Mouse (Mus musculus) brain, adult 2 months (tissue): ENCODE measurements around the gene Cd300lg.

Experiments used
- DNase-seq: peaks from one replicate; pipeline ENCODE4 v3.0.0; 2011; ENCODE audit warnings: low read depth, low spot score

Cd300lg gene

DNA sequence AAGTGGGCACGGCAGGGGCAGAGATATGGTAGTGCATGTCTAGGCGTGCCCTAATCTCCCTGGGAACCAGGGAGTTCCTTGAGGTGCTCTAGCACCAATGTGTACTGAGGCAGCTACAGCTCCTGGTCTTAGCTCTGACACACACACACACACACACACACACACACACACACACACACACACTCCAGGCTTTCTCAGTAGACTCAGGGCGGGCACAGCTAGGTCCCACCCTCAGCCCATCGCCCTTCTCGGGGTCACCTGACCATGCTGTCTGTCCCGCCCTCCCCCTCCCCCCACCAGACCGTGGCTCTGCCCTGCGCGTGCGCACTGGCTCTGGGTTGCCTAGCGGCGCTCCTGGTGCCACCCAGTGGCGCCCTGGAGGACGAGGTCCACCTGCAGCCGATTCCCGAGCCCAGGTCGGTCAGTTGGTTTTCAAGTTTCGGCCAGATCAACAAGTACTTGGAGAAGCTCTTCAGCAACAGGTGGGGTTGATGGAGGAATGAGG lies 55.6 kb downstream of the Cd300lg start:
- DNase-seq = peak; percentile 95

DNA sequence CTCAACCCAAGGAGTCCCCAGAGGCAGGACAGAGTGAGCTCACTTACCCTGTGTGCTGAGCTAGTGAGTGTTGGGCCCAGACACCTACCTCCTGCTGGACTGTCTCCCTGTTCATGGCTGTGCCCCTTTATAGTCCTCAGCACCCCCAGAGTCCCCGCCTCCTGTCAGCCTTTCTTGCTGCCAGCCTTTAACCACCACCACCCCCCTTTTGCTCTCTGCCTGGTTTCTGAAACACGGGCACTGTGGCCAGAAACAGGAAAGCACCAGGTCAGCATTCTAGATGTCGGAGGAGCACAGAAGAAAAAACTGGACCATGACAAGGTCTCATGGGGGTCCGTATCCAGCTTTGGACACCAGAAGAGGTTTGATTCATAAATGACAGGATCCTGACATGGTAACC lies 59.9 kb downstream of the Cd300lg start, which contains the start of gene Ppy:
Ppy (minus strand) TSS at position 101 of the 400 bp plus-strand sequence.
- DNase-seq = no peak

DNA sequence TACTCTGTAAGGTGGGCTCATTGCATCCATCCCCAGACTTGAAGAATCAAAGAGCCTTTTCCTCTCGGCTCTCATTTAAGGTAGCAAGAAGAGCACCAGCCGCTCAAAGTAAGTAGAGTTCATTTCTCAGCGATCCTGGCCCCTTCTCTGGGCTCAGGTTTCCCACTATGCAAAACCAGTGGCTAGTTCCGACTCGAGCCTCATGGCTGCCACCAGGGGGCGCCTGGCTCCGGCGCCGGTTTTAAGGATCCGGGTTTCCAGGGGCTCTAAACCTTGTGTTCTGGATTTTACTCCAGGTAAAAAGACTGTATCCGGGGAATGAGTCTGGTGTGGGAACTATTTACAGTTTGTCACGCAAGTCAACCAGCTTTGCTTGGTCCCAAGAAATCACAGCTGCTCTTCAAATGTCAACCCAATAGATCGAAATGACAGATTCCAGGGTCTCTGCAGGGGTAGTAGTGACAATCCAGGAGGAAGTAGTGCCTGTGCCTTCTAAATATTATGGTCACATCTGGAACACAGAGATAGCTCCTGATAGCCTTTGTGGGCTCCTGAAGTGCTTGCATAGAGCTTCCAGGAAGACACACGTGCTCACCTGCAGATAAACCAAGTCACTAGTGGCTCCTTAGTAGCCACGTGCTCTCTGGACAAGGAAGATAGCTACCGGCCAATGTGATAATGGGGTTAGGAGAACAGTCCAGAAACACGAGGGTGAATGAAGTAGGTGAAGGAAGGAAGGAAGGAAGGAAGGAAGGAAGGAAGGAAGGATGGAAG lies 61.4 kb downstream of the Cd300lg start:
- DNase-seq = peak; percentile 69
